Mouse (Mus musculus): ENCODE results near the gene Cep350.

Gene Cep350

DNA sequence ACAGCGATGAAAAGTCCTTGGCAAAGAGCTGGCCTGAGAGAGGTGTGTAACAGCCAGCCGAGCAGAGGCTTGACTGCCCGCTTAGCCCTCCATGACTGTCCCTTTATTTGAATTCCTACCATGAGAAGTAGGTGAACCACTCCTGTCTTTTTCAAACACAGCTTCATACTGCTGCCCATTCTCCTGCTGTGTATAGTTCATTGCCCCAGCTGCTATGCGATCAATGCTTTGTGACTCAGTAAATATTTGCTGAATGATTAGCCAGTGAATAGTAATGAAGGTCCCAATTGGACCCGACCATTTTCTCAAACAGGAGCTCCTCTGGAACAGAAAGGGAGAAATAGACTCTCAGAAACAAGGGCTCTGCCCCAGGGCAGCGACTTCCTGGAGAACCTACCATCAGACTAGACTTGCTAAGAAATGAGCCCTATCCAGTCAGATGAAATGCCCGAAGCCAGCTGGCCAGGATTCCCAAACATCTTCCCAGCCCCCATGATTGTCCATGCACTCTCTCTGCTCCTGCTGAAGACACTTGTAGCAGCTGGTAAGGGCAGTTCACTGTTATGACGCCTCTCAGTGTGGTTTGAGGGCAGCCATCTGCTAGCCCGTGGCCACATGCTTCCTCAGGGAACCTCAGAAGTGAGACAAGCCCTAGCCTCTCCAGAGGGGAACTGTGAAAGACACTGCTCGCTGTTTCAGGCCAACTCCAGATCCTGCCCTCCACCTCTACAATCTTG, 163.2 kb downstream of the Cep350 start:
- no peak for DNase-seq (ENCODE audit: low read depth, low spot score)

- no peak for DNase-seq (ENCODE audit: low read depth, low spot score)
Observed at GRCm38 (mm10) chr1:155808261-155808660, 164.8 kb downstream of the Cep350 start.

DNA sequence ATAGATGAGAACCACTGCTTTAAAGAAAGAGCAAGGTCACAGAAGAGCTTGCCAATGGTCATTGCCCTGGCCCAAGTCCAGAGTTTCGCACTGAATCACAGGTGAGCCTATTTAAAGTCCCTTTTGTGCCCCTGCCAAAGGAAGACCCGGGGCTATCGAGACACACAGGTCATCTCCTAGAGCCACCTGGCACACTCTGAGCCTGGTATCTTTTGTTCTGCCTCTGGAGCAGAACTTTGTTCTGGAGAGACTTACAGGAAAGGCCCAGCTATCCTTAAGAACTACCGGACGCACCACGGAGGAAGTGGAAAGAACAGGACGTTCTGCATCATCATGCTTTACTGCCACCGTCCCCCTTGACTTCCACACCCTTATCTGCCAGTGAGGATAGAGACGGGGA, 167.4 kb downstream of the Cep350 start:
- no peak for DNase-seq (ENCODE audit: low read depth, low spot score)

DNA sequence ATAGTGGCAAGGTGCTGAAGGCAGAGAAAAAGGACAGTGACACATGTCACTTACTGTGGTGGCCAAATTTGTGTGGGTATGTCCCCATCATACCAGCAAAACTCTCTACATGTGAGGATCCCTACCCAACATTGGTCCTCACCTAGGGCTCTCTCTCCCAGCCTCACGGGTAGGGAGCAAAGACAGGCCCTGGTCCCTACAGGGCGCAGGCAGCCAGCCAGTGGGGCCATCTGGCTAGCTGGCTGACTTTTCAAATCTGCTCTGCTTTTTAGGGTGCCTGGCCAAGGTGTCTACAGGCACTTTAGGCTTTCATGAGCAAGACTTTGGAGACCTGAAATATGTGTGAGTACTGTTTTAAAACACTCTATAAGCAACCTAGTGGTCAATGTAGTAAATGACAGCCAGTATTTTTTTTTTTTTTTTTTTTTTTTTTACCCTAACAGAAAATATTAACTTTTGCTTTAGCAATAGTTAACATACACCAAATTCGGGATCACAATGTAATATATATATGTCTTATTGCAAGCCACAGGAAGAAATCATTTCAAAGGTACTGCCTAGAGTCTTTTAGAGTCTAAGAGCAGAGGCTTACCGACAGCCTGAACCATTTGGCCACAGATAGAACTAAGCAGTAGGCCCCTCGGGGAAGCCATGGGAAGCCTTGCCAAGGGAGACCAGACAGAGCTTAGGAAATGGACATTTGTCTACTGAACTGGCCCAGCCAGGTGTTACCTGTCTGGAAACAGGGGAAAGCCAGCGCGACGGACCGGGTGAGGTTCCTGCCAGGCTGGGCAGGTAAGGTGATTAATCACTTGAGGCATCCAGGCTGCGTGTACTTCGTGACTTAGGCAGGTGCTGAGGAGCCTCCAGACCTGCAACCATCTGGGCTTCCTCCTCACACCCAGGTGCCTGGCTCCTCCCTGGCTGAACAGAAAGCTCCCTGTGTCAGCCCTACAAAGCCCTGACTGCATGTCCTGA, 171.8 kb downstream of the Cep350 start:
- DNase-seq (ENCODE audit: low read depth, low spot score) = no peak

DNA sequence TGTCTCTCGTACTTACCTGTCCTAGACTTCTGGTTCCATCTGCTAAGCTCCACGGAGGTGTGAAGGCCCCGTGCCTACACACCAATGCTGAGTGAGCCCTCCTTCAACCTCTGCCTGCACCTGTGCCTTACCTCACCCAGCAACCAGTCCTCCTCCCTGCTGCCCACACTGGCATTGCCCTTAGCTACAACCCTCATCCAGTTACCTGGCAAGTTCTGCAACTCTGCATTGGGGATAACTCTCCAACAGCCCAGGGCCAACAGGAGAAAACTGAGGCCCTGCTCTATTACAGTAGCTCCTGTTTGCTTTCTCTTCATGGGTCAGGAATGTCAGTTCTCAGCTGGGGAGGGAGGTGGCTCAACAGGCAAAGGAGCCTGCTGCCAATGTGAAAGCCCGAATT, 175.1 kb downstream of the Cep350 start:
- no peak for DNase-seq (ENCODE audit: low read depth, low spot score)

GRCm38 (mm10) chr1:155797425-155797824, 175.6 kb downstream of the Cep350 start:
- DNase-seq (ENCODE audit: low read depth, low spot score) = no peak

DNA sequence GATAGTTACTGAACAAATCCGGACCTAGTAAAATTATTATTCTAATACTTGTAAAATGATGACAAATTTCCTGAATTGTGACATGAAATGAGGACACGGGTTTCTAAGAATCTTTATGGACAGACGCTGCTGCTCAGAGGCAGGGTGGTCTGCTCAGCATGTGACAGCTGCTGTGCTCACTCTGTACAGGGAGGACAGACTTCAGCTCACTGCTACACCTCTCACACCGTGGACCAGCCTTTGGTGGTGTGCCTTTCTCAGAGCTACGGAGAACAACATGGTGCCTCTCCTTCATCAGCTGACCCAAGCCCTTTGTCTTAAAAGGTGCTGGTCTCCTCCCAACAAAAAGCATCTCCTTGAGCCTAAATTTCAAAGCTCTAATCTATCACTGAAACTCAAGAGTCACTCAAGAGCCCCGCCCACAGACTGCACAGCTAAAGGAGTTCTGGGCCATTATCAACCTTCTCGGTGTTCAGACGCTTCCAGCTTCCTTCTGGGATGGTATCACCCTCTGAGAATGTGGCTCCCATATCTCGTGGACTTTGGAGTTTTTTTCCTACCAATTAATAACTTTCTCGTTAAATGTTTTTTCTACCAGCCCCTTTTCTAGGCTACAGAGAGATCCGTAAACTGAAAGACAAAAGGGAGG, 176.2 kb downstream of the Cep350 start:
- DNase-seq (ENCODE audit: low read depth, low spot score) = no peak

GRCm38 (mm10) chr1:155795791-155796233, 177.2 kb downstream of the Cep350 start:
- DNase-seq (ENCODE audit: low read depth, low spot score) = no peak
